Mouse (Mus musculus): ENCODE data around the gene Sez6. TPM values are rescaled to one million over a fixed set of nuclear protein-coding genes. Genes with fewer than 3 reads are reported as not detected.

The Sez6 gene
- total and polyA plus RNA-seq, 3 experiments, result 0.04 TPM; not detected in 2

DNA sequence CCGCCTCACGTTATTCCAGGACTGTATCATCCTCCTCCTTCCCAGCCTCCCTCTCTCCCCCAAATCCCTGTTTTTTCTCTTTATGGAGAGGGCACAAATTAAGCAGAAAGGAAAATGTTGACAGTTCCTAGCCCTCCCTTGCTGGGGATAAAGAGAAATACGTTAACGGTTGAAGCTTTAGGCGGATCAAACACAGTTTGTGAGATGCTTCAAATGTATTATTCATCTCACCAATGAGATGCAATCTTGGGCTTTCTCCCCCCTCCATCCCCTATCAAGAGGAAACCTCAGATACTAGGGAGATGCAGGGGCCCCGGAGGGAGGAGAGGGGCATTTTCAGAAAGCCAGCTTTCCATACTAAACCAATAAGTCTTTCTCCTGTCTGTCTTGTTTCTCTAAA lies 20.8 kb upstream of the Sez6 start:
- H3K4me3 ChIP-seq (replicated peaks in 1 of 3; ENCODE audit: low read depth in 2 of 3, low read length in 2 of 3, poor library complexity in 1 of 3), result no peak overlapping the region
- no peaks in the 10 kb centered on the region for H3K4me1 ChIP-seq (ENCODE audit: control insufficient read depth in 1 of 2, insufficient read depth in 2 of 2)
- no peak overlapping the region for H3K27ac ChIP-seq (ENCODE audit: insufficient read depth, low read depth)
- no peak for DNase-seq (ENCODE audit: extremely low read depth)
- TF ChIP-seq NRF1 (IDR thresholded peaks at IDR 0.05; ENCODE audit: low read depth, low read length) (no peak), BHLHE40 (IDR thresholded peaks at IDR 0.05; ENCODE audit: low read depth, low read length) (no peak), MAZ (IDR thresholded peaks at IDR 0.05; ENCODE audit: low read depth, low read length) (no peak), JUN (IDR thresholded peaks at IDR 0.05; ENCODE audit: insufficient read depth, low read depth, low read length) (no peak), E2F4 (IDR thresholded peaks at IDR 0.05; ENCODE audit: insufficient replicate concordance, low read depth, low read length) (no peak), GABPA (IDR thresholded peaks at IDR 0.05; ENCODE audit: insufficient replicate concordance, low read depth, low read length) (no peak), ZKSCAN1 (IDR thresholded peaks at IDR 0.05; ENCODE audit: borderline replicate concordance, low read depth, low read length) (no peak), POLR2AphosphoS2 (IDR thresholded peaks at IDR 0.05; ENCODE audit: low read depth, low read length) (no peak), HCFC1 (IDR thresholded peaks at IDR 0.05; ENCODE audit: low read depth, low read length) (no peak), CHD2 (IDR thresholded peaks at IDR 0.05; ENCODE audit: low read length) (no peak), ELF1 (IDR thresholded peaks at IDR 0.05; ENCODE audit: low read depth, low read length) (no peak), MEF2A (IDR thresholded peaks at IDR 0.05; ENCODE audit: borderline replicate concordance, low read depth, low read length) (no peak), ZNF384 (IDR thresholded peaks at IDR 0.05; ENCODE audit: low read depth, low read length) (no peak), POLR2A (IDR thresholded peaks at IDR 0.05; ENCODE audit: low read depth, low read length) (no peak)
- dilution Hi-C loops (cut with MboI; ENCODE audit: extremely low pct_ligation_motif_present, extremely low pct_unique_long_range_greater_than_20kb, low sequenced_read_pairs), result no loop called here
- in situ Hi-C loops (cut with MboI; ENCODE audit: low pct_ligation_motif_present, low pct_unique_long_range_greater_than_20kb, low sequenced_read_pairs), result no loop called here
- peaks cover 38% of the 10 kb centered on the region for H3K27me3 ChIP-seq (replicated peaks)
- H3K79me2 ChIP-seq (replicated peaks; ENCODE audit: control insufficient read depth, extremely low read depth, insufficient read depth, poor library complexity, severe bottlenecking), result no peaks in the 10 kb centered on the region
- no peaks in the 10 kb centered on the region for H3K9me3 ChIP-seq (replicated peaks; ENCODE audit: low read length)
- no peak overlapping the region for H3K9ac ChIP-seq (ENCODE audit: insufficient read depth, low read depth)
- H3K36me3 ChIP-seq (replicated peaks in 1 of 2; ENCODE audit: control insufficient read depth in 1 of 2, insufficient read depth in 1 of 2, low read length in 1 of 2), result no peaks in the 10 kb centered on the region
- no peak overlapping the region for H3K4me2 ChIP-seq (ENCODE audit: insufficient read depth, low read depth, poor library complexity, severe bottlenecking)

DNA sequence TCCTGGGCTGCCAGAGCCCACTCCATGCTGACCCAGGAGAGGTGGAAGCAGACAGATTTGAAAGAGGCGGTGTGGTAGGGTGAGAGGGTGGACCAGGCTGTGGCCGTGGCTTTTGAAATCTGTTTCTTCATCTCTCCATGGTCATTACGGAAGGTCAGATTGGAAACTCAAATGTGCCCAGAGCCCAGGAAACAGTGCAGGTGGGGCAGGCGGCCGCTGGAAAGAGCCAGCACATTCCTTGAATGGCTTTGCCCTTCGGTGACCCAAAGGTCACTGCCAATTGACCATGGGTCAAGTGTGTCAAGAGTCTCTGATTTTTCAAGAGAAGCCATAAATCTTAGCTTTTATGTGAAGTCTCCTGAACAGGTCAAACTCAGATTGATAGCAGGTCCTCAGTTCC lies 17.1 kb upstream of the Sez6 start:
- Histone ChIP-seq H3K4me2 (ENCODE audit: insufficient read depth, low read depth, poor library complexity, severe bottlenecking) (no peak overlapping the region), H3K79me2 (replicated peaks; ENCODE audit: control insufficient read depth, extremely low read depth, insufficient read depth, poor library complexity, severe bottlenecking) (no peaks in the 10 kb centered on the region), H3K9ac (ENCODE audit: insufficient read depth, low read depth) (no peak overlapping the region), H3K27me3 (replicated peaks) (peaks cover 54% of the 10 kb centered on the region), H3K36me3 (replicated peaks in 1 of 2; ENCODE audit: control insufficient read depth in 1 of 2, insufficient read depth in 1 of 2, low read length in 1 of 2) (no peaks in the 10 kb centered on the region), H3K9me3 (replicated peaks; ENCODE audit: low read length) (no peaks in the 10 kb centered on the region), H3K4me1 (ENCODE audit: control insufficient read depth in 1 of 2, insufficient read depth in 2 of 2) (no peaks in the 10 kb centered on the region), H3K27ac (ENCODE audit: insufficient read depth, low read depth) (no peak overlapping the region), H3K4me3 (replicated peaks in 1 of 3; ENCODE audit: low read depth in 2 of 3, low read length in 2 of 3, poor library complexity in 1 of 3) (no peak overlapping the region)
- in situ Hi-C loops (cut with MboI; ENCODE audit: low pct_ligation_motif_present, low pct_unique_long_range_greater_than_20kb, low sequenced_read_pairs) (no loop called here), dilution Hi-C loops (cut with MboI; ENCODE audit: extremely low pct_ligation_motif_present, extremely low pct_unique_long_range_greater_than_20kb, low sequenced_read_pairs) (no loop called here)
- TF ChIP-seq SIN3A (IDR thresholded peaks at IDR 0.05; ENCODE audit: low read length) (no peak), MAZ (IDR thresholded peaks at IDR 0.05; ENCODE audit: low read depth, low read length) (no peak), MEF2A (IDR thresholded peaks at IDR 0.05; ENCODE audit: borderline replicate concordance, low read depth, low read length) (no peak), ELF1 (IDR thresholded peaks at IDR 0.05; ENCODE audit: low read depth, low read length) (no peak), CHD1 (IDR thresholded peaks at IDR 0.05; ENCODE audit: low read depth, low read length) (no peak), ZMIZ1 (IDR thresholded peaks at IDR 0.05; ENCODE audit: low read depth, low read length) (no peak), ETS1 (conservative IDR thresholded peaks at IDR 0.05; ENCODE audit: low read depth, low read length) (no peak)
- DNase-seq (ENCODE audit: extremely low read depth), result no peak
